Mouse (Mus musculus) urinary bladder, adult 2 months (tissue): ENCODE data around the gene Usp20. TPM values are rescaled to one million over a fixed set of nuclear protein-coding genes. Genes with fewer than 3 reads are reported as not detected.

Experiments used
- DNase-seq: peaks from one replicate; pipeline ENCODE4 v3.0.0; 2022; ENCODE audit warnings: low spot score
- polyA plus RNA-seq: library from polyadenylated mRNA; depleted of rRNA; stranded (reverse); fragments of >200 nt; gene quantifications from 2 replicates; pipeline ENCODE4 v1.2.3, GENCODE M21; 2012

Gene Usp20
- polyA plus RNA-seq, 1 experiment: 13.5 TPM

DNA sequence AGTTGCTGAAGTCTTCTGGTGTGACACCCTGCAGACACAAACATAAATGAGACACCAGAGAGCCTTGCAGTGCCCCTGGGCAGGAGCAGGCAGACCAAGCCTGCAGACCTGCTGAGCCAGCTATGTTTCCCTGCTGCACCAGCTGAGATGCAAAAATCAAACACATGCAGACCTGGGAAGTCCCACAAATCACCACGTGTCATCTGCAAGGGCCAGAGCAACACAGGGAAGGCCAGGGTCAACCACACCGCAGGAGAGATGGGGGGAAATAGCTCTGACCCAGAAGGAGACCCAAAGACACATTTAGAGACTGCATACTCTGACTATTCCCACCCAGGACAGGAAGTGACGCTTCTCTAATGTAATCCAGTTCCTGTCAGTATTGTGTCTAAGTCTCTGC is 58.4 kb downstream of the Usp20 start:
- no peak for DNase-seq

- no peak for DNase-seq
These were observed 59.3 kb downstream of the Usp20 start for GRCm38 (mm10) chr2:31041386-31041785.

- no peak for DNase-seq
These were observed 60.8 kb downstream of the Usp20 start for GRCm38 (mm10) chr2:31042881-31043280.

DNA sequence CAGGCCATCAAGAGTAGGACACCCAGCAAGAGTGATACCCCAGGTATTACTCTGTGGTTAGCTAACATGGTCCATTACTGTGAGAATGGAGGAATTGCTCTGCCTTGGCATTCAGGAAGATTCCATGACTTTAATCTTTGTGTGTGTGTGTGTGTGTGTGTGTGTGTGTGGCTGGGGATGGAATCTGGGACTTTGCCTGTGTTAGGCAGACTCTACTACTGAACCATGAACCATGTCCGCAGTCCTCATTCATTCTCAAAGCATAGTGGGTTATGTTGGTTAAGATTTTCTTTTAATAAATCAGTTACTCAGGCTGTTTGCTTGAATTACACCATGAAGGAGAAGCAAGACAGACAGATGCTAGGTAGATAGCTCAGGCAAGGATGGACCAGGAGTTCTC is 61.8 kb downstream of the Usp20 start:
- no peak for DNase-seq

DNA sequence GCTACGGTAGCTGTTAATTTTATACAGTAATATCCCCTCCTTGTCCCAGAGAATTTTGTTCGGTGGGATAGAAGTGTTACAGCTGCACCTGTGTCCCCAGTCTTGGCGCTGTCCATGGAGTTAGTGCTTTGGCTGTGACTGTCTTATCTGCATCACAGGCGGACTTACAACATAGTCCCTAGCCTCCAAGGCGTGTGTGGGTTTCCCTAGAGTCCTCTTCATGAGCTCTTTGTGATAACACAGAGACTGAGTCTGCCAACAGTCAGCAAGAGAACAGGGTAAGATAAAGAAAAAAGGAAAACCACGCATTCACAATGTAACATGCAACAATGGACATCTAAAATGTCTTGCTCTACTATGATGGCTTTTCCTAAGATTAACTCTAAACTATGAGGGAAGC is 66.0 kb downstream of the Usp20 start:
- no peak for DNase-seq

- DNase-seq: no peak
These were observed 70.4 kb downstream of the Usp20 start for GRCm38 (mm10) chr2:31052441-31052840.

DNA sequence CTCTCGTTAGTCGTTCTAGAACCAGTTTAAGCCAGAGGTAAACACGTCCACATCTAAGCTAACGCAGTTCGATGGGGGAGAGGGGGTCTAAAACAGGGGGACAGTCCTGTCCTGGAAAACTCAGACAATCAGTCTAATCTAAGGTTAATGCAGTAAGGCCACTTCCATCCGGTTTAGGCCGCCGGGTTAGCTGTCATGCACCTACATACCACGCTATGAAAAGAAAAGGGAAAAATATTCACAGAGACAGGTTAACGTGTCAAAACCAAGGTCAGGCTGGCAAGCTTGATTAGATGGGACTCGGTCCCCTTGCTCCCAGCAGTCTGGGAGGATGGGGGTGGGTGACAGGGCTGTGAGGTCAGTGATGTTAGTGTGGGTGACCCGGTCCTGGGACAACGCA is 71.3 kb downstream of the Usp20 start:
- no peak for DNase-seq

DNA sequence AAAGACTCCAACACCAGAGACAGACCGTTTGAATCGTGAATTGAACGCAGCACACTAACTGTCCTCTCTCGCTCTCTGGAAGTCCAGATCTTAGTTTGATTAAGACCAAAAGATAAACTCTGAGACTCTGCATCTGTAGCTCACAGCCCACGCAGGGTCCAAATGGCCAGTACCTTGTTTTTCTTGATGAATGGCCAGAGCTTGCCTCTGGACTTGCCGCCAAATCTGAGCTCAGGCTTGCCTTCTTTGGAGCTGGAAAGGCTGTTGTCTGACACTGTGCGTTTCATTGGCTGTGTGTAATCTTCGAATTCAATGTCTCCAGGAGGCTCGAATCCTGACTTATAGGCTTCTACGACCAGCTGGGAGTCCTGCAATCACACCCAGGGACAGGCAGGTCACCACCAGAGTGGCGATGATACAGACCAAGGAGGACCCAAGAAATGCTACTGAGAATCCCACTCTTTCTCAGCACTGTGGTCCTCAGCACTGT is 71.8 kb downstream of the Usp20 start:
- DNase-seq: no peak

DNA sequence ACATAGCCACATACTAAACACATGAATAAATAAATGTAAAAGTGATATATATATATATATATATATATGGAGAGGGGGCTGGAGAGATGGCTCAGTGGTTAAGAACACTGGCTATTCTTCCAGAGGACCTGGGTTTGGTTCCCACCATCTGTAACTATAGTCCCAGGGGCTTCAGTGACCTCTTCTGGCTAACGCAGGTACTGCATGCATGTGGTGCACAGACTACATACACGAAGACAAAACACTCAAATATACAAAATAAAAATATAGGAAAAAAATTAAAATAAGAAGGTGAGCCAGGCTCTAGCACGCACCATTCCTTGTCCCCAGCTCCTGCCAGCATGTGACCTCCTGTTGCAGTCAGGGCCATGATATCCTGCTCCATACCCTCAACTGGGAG is 74.0 kb downstream of the Usp20 start:
- no peak for DNase-seq

DNA sequence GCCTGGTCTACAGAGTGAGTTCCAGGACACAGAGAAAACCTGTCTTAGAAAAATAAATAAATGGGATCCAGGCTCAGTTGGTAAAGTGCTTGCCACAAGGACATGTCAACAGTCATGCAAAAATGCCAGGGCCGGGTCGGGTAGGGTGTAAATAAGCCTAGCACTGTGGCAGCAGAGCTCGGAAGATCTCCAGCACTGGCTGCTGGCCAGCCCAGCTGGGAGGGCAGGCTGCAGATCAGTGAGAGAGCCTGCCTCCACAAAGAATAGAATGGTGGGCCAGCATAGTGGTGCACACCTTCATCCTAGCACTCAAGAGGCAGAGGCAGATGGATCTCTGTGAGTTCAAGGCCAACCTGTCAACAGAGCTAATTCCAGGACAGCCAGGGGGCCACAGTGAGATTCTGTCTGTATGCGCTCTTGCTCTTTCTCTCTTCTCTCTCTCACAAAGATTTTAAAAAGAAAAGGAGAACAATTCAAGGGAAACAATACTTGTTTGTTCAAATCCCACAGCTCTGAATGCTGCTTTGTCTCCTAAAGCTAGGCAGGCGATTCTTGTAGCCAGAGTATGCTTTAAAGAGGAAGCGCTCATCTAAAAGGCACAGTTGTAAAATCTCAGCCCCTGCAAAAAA is 75.6 kb downstream of the Usp20 start:
- DNase-seq: no peak

GRCm38 (mm10) chr2:31058443-31058842 is 76.4 kb downstream of the Usp20 start:
- DNase-seq: no peak

- no peak for DNase-seq
These were observed 78.2 kb downstream of the Usp20 start for GRCm38 (mm10) chr2:31060271-31060670.

- DNase-seq: no peak
These were observed 79.0 kb downstream of the Usp20 start for GRCm38 (mm10) chr2:31060787-31061730.

GRCm38 (mm10) chr2:31061868-31062628 is 80.0 kb downstream of the Usp20 start:
- DNase-seq: no peak

DNA sequence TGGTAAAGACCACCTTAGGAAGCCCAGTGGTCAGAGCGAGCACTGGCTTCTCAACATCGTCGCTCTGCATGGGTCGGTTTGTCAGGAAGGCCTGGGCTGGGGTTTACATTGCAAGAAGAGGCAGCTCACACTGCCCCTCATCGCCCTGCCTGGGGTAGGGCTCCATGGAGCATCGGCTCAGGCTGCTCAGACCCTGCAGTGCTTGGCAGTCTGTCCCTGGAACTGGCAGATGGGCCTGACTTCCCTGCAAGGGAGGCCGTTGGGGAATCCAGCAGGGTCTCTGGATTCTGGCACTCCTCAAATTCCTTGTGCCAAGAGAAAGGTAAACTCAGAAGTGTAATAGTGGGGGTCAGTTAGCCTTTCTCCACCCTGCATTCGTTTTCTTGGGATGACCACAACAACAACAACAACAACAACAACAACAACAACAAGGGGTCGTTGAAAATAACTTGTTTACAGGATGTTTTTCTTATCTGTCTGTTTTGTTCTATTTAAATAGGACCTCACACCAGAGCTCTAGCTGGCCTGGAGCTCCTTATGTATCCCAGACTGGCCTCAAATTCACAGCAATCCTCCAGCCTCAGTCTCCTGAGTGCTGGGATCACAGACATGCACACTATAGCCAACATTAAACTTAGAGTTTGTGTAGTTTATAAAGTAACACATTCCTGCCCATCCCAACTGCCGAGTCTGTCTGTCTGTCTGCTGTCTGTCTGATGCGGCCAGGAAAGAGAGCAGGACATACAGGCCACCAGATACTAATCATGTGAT is 84.1 kb downstream of the Usp20 start:
- DNase-seq: no peak

- no peak for DNase-seq
These were observed 85.0 kb downstream of the Usp20 start for GRCm38 (mm10) chr2:31067059-31067595.

GRCm38 (mm10) chr2:31067696-31068245 is 85.7 kb downstream of the Usp20 start:
- DNase-seq: no peak

- DNase-seq: no peak
These were observed 86.4 kb downstream of the Usp20 start for GRCm38 (mm10) chr2:31068246-31069113.

DNA sequence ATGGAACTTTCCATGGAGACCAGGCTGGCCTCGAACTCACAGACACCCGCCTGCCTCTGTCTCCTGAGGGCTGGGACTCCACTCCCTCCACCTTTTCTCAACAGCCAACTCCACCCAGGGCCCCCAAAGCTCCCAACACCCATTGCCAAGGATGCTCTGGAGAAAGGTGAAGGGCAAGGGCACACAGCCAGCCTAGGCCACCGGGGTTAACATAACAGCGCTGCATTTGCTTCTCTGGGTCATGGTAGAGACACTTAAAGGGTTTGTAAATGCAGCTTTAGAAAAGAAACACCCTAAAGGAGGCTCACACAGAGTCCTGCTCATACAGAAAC is 87.0 kb downstream of the Usp20 start:
- no peak for DNase-seq

- no peak for DNase-seq
These were observed 87.4 kb downstream of the Usp20 start for GRCm38 (mm10) chr2:31069506-31069905.
